Mouse (Mus musculus): ENCODE results near the gene Alppl2.

DNA sequence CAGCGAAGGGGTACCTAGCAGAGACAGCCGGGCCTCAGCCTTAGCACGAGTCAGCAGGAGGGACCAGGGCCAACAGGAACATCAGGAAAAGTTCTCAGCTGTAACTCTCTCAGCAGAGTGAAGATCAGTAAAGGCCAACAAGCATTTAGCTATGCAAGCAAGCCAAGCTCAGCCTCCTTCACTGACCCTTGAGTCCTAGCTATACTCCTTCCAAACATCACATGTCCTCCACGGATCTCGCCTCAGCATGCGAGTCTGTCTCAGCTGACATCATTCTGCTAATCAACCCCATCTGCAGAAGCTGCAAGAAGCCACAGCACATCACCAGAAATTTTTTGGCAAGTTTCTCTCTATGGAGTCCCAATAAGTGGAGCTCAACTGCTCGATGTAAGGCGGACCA lies 16.0 kb downstream of the Alppl2 start:
- TF ChIP-seq CTCF (IDR thresholded peaks at IDR 0.05; ENCODE audit: low read depth, low read length) (no peak), GATA2 (IDR thresholded peaks at IDR 0.05; ENCODE audit: borderline replicate concordance, low read depth, low read length) (no peak), TAL1 (conservative IDR thresholded peaks at IDR 0.05; ENCODE audit: low read depth, low read length) (no peak), POLR2AphosphoS5 (IDR thresholded peaks at IDR 0.05; ENCODE audit: insufficient replicate concordance, low read depth, low read length) (no peak), GATA1 (IDR thresholded peaks at IDR 0.05; ENCODE audit: borderline replicate concordance, low read length) (no peak)

Data from G1E (cell line).